Mouse (Mus musculus) A20 (cell line): ENCODE measurements around the gene Lad1.
A peak's percentile ranks its signal among the peaks of the same experiment; 100 is the strongest.

ENCODE experiments used
- DNase-seq: peaks from one replicate; pipeline ENCODE4 v3.0.0-alpha.2; 2011; ENCODE audit warnings: low read depth, low spot score

Lad1 gene

GRCm38 (mm10) chr1:135882385-135883109, 64.1 kb downstream of the Lad1 start:
- peak; percentile 59 for DNase-seq
